Comparison of ENCODE assay signal across 17 mouse cellular contexts in genomic region chr11:37582236-37582635, GRCm38 (mm10).
"Had no signal": no experiment of that assay in that cellular context is flagged by ENCODE, and none has a peak within 500 bp of the region (broad histone marks: within the 10 kb centered on the region; RNA-seq: fewer than 3 reads in every experiment).

No protein-coding gene starts in this region.

- H3K4me3 ChIP-seq: lung, embryonic 15.5 days; megakaryocyte, embryonic 14.5 days; midbrain, embryonic 13.5 days; midbrain, embryonic 15.5 days; neural tube, embryonic 12.5 days; stomach, embryonic 15.5 days had no signal

- H3K9ac ChIP-seq: lung, embryonic 15.5 days; midbrain, embryonic 13.5 days; midbrain, embryonic 15.5 days; neural tube, embryonic 12.5 days; stomach, embryonic 15.5 days had no signal

- H3K4me2 ChIP-seq: lung, embryonic 15.5 days; midbrain, embryonic 11.5 days; midbrain, embryonic 13.5 days; midbrain, embryonic 15.5 days; neural tube, embryonic 12.5 days; stomach, embryonic 15.5 days had no signal

- H3K4me1 ChIP-seq: lung, embryonic 15.5 days; megakaryocyte, embryonic 14.5 days; midbrain, embryonic 13.5 days; midbrain, embryonic 15.5 days; neural tube, embryonic 12.5 days; stomach, embryonic 15.5 days had no signal

- H3K27me3 ChIP-seq: lung, embryonic 15.5 days; megakaryocyte, embryonic 14.5 days; midbrain, embryonic 13.5 days; midbrain, embryonic 15.5 days; neural tube, embryonic 12.5 days; stomach, embryonic 15.5 days had no signal

- DNase-seq: lung, adult 2 months; lung, postnatal 14 days; lung, postnatal 36 days; right cerebral cortex, postnatal 14 days; thymus, adult 2 months; thymus, postnatal 25 days; thymus, postnatal 4 days had no signal

- ATAC-seq: lung, postnatal 0 days; midbrain, embryonic 13.5 days; midbrain, embryonic 15.5 days had no signal

- H3K27ac ChIP-seq: lung, embryonic 15.5 days; macrophage; midbrain, embryonic 13.5 days; midbrain, embryonic 15.5 days; neural tube, embryonic 12.5 days; stomach, embryonic 15.5 days; stomach, postnatal 0 days had no signal

- H3K9me3 ChIP-seq: lung, embryonic 15.5 days; megakaryocyte, embryonic 14.5 days; midbrain, embryonic 13.5 days; midbrain, embryonic 15.5 days; neural tube, embryonic 12.5 days; stomach, embryonic 15.5 days had no signal

- H3K36me3 ChIP-seq: lung, embryonic 15.5 days; midbrain, embryonic 13.5 days; midbrain, embryonic 15.5 days; neural tube, embryonic 12.5 days; stomach, embryonic 15.5 days had no signal
